Mouse (Mus musculus) olfactory bulb, adult 2 months (tissue): ENCODE measurements around the gene Bicc1.

Experiments used
- CTCF ChIP-seq: fragments of 200-500 bp; IDR thresholded peaks from 2 replicates; pipeline ENCODE4 v1.5.1; 2012; ENCODE audit warnings: low read depth, mild to moderate bottlenecking, low read length, moderate library complexity; ENCODE audit not compliant: insufficient read depth
- POLR2A ChIP-seq: fragments of 200-500 bp; IDR thresholded peaks from 2 replicates; pipeline ENCODE4 v1.6.1; 2012; ENCODE audit warnings: mild to moderate bottlenecking, low read depth, low read length, moderate library complexity; ENCODE audit not compliant: insufficient read depth

DNA sequence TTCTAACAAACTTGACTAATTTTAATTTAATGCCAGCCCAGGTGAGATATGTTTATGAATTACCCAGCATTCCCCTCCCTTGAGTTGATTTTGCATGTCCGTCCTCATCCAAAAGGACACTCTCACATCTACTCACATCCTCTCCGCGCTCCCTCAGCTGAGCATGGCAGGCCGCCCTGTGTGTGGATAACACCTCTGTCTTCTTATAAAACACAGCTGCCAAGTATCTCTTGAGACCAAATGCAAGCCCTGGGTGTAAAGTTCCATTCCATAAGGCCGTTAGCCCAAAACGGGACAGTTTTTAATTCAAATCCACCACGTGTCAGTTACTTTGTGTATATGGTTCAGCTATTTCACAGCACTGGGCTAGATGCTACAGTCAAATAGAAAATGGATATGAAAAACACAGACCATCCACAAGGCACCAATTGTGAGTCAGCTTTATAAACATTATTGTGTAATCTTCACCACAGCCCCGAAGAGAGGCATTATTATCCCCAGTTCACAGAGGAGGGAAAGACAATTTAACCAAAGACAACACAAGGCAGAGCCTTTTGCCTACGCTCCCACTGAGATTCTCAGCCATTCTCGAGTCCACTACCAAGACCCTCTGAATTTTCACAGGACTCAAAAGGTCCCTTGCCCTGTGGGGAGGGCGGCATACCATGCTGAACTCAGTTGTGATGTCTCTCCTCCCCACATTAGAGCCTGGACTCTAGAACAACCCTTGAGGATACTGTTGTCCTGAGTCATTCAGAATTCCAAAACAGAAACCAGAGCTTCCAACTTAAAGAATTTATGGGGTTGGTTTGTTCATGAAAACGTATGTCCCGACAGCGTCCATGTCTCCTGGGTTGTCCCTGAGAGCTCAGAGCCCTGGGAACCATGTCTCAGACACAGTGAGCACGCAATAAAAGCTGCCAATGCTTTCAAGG, 12.6 kb downstream of the Bicc1 start:
- TF ChIP-seq POLR2A: no peak
- TF ChIP-seq CTCF: no peak
